Mouse (Mus musculus) brown adipose tissue, adult 24 weeks (tissue): ENCODE data around the gene Dtx4. TPM values are rescaled to one million over a fixed set of nuclear protein-coding genes. Genes with fewer than 3 reads are reported as not detected.
"Not testable (repeated sequence)": the region's sequence is repeated elsewhere in the genome, so short reads cannot be mapped to it uniquely, and the experiment has no call there.

Experiments used
- H3K27ac ChIP-seq: fragments of 200-500 bp; replicated peaks from 2 replicates; pipeline ENCODE4 v1.5.1; 2012; ENCODE audit warnings: low read depth, mild to moderate bottlenecking, low read length
- H3K4me1 ChIP-seq: fragments of 200-500 bp; 2 replicates; pipeline ENCODE4 v1.6.1; 2012; ENCODE audit warnings: low read length, mixed read lengths; ENCODE audit not compliant: control insufficient read depth, insufficient read depth, insufficient read length
- H3K4me3 ChIP-seq: fragments of 200-500 bp; 2 replicates; pipeline ENCODE4 v1.5.1; 2012; ENCODE audit warnings: low read depth, mild to moderate bottlenecking, low read length, moderate library complexity; ENCODE audit not compliant: insufficient read depth
- polyA plus RNA-seq: library from polyadenylated mRNA; stranded (reverse); fragments of >200 nt; gene quantifications from 2 replicates; pipeline ENCODE4 v1.2.4, GENCODE M21; 2012; ENCODE audit not compliant: missing spikeins, insufficient read depth, insufficient read length

Dtx4 gene
- 8.0 and 8.5 TPM in 2 replicates for polyA plus RNA-seq

DNA sequence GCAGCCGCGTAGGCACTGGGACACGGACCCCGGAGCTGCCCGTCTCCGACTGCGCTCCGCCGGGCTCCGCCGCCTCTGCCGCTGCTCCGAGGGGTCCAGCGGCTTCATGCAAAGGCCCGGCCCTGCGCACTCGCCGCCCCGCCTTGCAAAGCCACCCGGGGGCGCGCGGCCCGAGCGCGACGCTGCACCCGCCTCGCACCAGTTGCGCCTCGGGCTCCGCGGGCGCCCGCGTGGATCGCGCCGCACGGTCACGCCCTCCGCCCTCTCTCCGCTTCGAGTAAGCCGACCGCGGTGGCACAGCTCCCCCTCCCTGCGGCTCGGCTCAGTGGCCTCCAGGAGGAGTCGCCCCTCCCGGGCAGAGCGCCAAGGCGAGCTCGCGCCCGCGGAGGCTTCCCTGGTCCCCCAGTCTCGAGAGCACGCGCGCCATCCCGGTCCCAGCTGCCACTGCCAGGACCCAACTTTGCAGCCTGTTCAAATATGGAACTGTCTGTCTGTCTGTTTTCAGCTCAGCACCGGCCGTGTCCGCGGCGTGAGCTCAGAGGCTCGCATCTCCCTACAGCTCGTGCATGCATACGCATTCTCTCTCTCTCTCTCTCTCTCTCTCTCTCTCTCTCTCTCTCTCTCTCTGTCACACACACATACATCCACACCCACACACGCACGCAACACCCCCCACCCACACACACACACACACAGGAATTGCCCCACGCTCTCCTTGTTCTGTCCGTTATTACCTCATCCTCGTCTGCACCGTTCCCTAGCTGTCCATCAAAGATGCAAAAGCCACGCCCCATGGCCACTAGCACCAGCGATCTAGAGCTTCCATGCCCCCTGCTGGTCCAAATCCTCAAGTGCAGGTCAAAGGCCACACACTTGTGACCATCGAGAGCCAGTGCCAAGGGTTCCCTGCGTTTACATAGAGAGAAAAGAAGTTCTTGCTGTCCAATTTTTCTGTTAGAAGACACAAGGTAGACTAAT, at the start of gene Dtx4:
Dtx4 (minus strand) TSS at position 85 of the 978 bp plus-strand sequence.
- peak within 1 kb of the TSS; percentile 23 for H3K27ac ChIP-seq
- peak within 1 kb of the TSS; percentile 61 for H3K4me3 ChIP-seq
- peaks cover 3% of the 10 kb centered on the region; the same call in 1 of the 2 replicates for H3K4me1 ChIP-seq

DNA sequence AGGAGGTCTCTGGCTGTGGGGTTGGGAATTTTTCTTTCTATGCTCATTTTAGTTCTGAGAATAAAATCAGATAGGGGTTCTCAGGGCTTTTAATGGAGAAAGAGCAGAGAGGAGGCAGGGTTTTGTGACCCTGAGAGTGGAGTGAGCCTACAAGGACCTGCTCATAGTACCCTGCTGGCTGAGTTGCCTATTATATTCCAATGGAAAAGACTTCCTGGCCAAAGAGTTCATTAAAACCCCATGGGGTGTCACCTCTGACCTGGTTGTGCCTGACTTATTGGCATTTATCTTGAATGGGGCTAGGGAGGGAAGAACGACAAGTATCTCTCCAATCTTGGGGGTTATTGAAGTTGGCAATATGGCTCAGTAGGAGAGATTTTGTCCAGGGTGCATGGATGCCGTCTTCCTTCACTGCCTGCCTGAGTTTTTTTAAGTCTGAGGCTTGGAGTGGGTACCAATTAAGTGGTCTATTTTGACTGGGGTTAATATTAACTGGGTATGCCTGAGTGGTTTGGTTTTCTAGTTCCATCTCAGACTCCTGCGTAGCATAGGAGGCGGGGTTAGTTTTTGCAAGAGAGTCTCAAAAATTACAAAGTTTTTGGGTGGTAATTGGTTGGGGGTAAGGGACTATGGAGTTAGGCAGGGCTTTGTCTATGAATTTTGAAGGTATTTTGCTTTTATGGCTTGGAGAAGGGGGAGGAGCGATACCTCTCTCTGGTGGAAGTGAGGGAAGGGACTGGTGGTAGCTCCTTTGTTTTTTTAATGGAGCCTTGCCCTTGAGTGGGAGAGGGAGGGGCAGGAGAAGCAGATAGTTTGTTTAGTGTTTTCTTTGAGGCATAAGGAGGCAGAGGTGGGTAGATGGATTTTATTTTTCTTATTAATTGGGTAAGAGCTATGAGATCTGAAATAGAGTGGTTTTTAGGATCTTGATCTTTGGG, 49.0 kb upstream of the Dtx4 start:
- Histone ChIP-seq H3K4me3 (no peak overlapping the region), H3K4me1 (no peaks in the 10 kb centered on the region), H3K27ac (no peak overlapping the region)

- Histone ChIP-seq H3K4me1 (no peaks in the 10 kb centered on the region), H3K4me3 (no peak overlapping the region), H3K27ac (no peak overlapping the region)
Observed at GRCm38 (mm10) chr19:12549166-12549565, 47.9 kb upstream of the Dtx4 start.

DNA sequence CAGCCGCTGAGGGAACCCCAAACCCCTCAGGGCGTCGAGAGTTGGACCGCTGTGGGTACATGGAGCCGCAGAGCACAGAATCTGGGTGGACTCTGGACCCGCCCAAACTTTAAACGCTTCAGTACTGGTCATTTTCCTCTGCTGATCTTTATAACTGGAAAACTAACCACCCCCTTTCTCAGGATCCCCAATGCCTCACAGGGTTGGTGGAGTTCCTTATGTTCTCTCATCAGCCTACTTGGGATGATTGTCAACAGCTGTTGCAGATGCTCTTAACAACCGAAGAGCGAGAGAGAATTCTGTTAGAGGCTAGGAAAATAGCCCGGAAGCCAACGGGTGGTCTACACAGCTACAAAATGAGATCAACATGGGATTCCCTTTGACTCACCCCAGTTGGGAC, 44.2 kb upstream of the Dtx4 start, which contains the start of gene Fam111a:
Fam111a (plus strand) TSS at position 301 of the 400 bp plus-strand sequence.
- H3K4me1 ChIP-seq, H3K27ac ChIP-seq, H3K4me3 ChIP-seq: not testable (repeated sequence)

DNA sequence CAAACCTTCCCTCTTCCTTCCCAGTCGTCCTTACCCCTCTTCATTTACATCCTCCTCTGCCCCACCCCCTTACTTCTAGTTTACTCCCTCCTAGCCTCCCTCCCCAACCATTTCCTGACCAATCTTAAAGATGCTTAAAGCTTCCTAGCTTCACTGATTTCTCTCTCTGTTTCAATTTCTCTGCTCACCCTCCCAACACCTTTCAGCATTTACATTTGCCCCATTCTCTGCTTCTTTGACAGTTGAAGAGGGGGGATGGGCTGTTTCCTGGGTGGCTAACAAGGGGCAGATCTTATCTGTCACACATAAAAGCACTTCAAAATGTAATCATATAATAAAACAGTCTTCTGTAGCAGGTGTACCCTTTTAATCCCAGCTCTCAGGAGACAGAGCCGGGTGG, 40.4 kb upstream of the Dtx4 start:
- Histone ChIP-seq H3K27ac (no peak overlapping the region), H3K4me1 (no peaks in the 10 kb centered on the region), H3K4me3 (no peak overlapping the region)

DNA sequence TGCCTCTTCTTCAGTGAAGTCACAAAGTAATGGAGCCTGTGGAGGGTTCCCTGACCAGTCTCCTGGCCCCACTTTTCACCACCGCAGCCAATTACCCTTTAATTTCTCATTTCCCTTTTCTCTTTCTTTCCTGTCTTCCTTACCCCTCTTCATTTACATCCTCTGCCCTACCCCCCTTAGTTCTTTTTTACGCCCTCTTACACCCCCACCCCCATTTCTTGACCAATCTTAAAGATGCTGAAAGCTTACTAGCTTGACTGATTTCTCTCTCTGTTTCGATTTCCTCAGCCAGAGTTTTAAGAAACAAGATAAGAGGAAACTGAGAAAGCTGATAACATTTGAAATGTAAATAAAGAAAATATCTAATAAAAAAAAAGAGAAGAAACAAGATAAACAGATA, 39.5 kb upstream of the Dtx4 start:
- Histone ChIP-seq H3K27ac (no peak overlapping the region), H3K4me1 (no peaks in the 10 kb centered on the region), H3K4me3 (no peak overlapping the region)

- H3K27ac ChIP-seq: no peak overlapping the region
- H3K4me3 ChIP-seq: no peak overlapping the region
- H3K4me1 ChIP-seq: no peaks in the 10 kb centered on the region
Observed at GRCm38 (mm10) chr19:12539975-12540374, 38.7 kb upstream of the Dtx4 start.

- Histone ChIP-seq H3K4me1 (no peaks in the 10 kb centered on the region), H3K4me3 (no peak overlapping the region), H3K27ac (no peak overlapping the region)
Observed at GRCm38 (mm10) chr19:12537168-12537567, 35.9 kb upstream of the Dtx4 start.

- no peaks in the 10 kb centered on the region for H3K4me1 ChIP-seq
- no peak overlapping the region for H3K4me3 ChIP-seq
- H3K27ac ChIP-seq: no peak overlapping the region
Observed at GRCm38 (mm10) chr19:12523377-12523776, 22.1 kb upstream of the Dtx4 start.

GRCm38 (mm10) chr19:12518541-12518890, 17.3 kb upstream of the Dtx4 start:
- Histone ChIP-seq H3K4me1 (no peaks in the 10 kb centered on the region), H3K4me3 (no peak overlapping the region), H3K27ac (no peak overlapping the region)

GRCm38 (mm10) chr19:12517671-12518540, 16.7 kb upstream of the Dtx4 start:
- H3K27ac ChIP-seq: no peak overlapping the region
- peak overlapping the region; percentile 66 for H3K4me3 ChIP-seq

GRCm38 (mm10) chr19:12514621-12515020, 13.4 kb upstream of the Dtx4 start:
- no peak overlapping the region for H3K27ac ChIP-seq
- H3K4me3 ChIP-seq: no peak overlapping the region
- no peaks in the 10 kb centered on the region for H3K4me1 ChIP-seq

More at GRCm38 (mm10) chr19:12517671-12518540, 16.7 kb upstream of the Dtx4 start:
- H3K4me1 ChIP-seq: no peaks in the 10 kb centered on the region

DNA sequence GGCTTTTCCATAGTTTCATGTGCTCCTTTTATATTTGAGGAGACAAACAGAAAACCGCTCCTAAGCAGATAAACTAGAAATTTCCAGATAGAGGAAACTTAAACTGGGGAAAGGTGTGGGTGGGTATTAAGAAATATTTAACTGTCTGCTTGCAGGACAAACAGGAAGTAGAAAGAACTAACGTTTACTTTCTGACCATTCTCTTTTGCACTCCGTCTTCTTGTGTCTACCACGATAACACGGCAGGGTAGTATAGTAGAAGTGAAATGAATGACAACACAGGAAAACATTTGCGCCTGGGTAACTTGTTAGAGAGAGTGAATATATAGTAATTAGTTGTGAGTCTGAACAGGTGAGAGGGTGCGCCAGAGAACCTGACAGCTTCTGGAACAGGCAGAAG, 1.5 kb upstream of the Dtx4 start:
- H3K27ac ChIP-seq: no peak overlapping the region

DNA sequence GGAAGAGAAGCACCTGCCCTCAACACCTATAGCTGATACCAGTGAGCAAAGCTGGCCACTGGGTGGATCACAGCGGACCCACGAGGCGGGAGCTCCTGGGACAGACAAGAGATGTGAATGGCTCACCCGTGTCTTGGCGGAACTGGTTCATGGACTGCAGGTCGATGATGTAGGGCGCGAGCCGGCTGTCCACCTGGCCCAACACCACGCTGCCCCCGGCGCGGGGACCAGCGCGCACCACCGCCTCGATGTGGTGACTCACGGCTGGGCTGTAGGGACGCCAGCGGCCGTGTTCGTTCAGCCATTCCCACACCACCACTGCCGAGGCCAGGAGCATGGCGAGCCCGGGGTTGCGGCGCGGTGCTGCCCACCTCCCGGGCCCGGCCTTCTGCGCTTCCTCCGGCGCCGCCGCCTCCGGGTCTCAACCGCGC, 358 bp downstream of the Dtx4 start:
- Histone ChIP-seq H3K4me1 (peaks cover 3% of the 10 kb centered on the region; the same call in 1 of the 2 replicates), H3K27ac (peak overlapping the region; percentile 1), H3K4me3 (peak overlapping the region; percentile 61)

More for the DNA sequence above, 1.5 kb upstream of the Dtx4 start:
- Histone ChIP-seq H3K4me1 (peaks cover 3% of the 10 kb centered on the region; the same call in 1 of the 2 replicates), H3K4me3 (no peak overlapping the region)
